Mouse (Mus musculus) fat pad, adult 2 months (tissue): ENCODE results near the gene Olfr1412.

Experiments
- DNase-seq: peaks from one replicate; pipeline ENCODE4 v3.0.0-alpha.2; 2011; ENCODE audit warnings: low read depth, low spot score; ENCODE audit errors: extremely low read depth

Gene Olfr1412

GRCm38 (mm10) chr1:92637501-92638172 lies 52.1 kb downstream of the Olfr1412 start:
- DNase-seq, result no peak

GRCm38 (mm10) chr1:92638181-92638580 lies 52.6 kb downstream of the Olfr1412 start:
- DNase-seq, result peak; percentile 34

GRCm38 (mm10) chr1:92638736-92639135 lies 53.2 kb downstream of the Olfr1412 start:
- DNase-seq, result no peak

- DNase-seq, result no peak
Measured at GRCm38 (mm10) chr1:92640393-92640792, 54.8 kb downstream of the Olfr1412 start.
